Mouse (Mus musculus): ENCODE data around the gene Eprs.

Eprs gene

DNA sequence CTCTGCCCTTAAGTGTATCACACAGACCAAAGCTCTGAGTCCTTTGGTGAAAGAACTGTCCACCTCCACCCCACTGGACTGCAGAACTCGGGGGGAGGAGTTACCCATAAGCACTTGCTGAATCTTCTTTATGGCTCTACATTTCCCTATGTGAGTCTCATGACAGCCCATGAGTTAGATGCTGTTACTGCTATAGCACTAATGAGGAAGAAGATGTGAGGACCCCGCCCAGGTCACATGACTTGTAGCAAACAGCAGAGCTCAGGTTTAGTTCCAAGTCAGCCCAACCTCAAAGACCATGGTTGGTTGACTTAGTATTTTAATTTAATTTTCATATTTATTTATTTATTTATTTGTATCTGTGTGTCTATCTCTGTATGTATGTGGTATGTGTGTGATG is 86.9 kb downstream of the Eprs start:
- CTCF ChIA-PET: no interaction called here

- CTCF ChIA-PET: no interaction called here
Measured at GRCm38 (mm10) chr1:185451077-185451476, 88.2 kb downstream of the Eprs start.

DNA sequence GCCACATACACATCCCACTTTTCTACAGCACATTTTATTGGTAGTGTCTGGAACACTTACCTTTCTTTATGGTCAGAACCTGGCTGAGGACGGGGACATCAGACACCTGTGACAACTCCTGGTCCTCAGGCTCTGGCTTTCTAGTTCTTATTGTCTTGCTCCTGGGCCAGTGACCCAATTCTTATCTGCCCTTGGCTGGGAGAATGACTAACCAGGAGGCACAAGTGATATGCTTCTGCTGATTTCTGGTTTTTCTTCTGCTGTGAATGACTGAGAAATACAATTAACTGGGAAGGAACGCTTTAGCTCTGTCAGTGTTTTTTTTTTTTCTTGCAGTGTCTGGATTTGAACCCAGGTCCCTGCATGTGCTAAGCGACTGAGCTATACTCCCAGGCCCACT is 88.7 kb downstream of the Eprs start:
- CTCF ChIA-PET: no interaction called here

DNA sequence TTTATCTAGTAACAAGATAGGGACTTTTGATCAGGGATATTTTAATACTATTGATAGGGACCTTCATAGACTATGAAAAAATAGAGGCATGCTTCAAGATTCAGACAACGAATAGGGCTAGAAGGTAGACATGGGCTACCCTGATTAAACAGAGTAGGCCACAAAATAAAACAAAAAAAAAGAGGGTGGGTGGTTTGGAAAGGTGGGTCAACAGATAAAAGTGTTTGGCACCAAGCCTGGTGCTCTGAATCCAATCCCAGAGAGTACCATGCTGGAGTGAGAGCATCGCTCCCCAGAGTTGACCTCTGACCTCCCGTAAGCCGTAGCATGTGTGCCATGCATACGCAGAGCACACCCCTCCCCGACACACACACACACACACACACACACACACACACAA is 89.6 kb downstream of the Eprs start:
- CTCF ChIA-PET: no interaction called here

DNA sequence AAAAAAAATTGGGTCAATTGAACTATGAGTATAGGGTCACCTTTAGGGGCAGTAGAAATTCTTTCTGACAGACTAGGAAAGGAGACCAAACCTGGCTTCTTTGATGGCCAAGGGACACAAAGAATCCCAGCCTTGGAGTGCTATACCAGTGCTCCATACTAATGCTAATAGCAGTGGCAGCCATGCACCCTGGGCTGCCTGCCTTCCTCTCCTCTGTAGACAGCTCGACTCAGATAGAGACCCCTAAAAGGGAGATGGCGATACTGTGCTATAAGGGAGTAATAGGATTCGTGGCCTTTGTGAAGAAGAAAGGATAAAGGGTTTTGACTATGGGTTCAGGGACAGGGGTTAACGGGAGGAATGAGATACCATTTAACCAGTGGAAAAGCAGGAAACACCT is 91.3 kb downstream of the Eprs start:
- CTCF ChIA-PET: no interaction called here

DNA sequence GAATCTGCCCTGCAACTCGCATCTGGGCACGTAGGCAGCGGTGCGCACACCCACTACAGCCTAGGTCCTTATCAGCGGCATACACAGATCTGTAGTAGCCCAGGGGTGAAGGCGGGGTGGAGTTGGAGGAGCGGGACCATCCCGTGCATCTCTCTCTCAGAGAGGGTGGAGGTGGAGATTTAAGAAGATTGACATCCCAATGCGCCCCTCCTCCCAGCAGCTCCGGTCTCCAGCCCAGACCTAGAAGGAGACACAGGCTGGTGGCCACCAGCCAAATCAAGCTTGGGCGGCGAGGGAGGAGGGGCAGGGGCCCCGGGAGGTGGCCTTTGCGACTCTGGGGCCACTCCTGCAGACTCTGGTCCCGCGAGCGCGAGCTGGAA is 91.7 kb downstream of the Eprs start, which contains the start of gene Slc30a10:
Slc30a10 (plus strand) TSS at position 274 of the 380 bp plus-strand sequence.
- CTCF ChIA-PET: no interaction called here

DNA sequence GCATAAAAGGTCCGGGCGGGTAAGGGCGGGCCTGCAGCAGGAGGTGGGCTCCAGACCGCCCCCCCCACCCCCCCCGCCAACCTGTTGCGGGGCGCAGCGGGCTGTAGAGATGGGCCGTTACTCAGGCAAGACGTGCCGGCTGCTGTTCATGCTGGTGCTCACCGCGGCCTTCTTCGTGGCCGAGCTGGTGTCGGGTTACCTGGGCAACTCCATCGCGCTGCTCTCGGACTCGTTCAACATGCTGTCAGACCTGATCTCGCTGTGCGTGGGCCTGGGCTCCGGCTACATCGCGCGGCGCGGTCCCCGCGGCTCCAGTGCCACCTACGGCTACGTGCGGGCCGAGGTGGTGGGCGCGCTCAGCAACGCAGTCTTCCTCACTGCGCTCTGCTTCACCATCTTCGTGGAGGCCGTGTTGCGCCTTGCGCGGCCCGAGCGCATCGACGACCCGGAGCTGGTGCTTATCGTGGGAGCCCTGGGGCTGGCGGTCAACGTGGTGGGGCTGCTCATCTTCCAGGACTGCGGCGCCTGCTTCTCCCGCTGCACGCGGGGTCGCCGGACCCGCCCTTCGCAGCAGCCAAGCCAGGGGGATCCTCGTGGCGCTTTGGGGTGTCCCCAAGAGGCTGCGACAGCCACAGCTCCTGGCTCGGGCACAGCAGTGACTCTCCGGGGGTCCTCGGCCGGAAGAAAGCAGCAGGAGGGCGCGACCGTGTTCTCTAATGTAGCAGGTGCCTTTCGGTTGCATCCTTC is 92.3 kb downstream of the Eprs start:
- CTCF ChIA-PET: no interaction called here

DNA sequence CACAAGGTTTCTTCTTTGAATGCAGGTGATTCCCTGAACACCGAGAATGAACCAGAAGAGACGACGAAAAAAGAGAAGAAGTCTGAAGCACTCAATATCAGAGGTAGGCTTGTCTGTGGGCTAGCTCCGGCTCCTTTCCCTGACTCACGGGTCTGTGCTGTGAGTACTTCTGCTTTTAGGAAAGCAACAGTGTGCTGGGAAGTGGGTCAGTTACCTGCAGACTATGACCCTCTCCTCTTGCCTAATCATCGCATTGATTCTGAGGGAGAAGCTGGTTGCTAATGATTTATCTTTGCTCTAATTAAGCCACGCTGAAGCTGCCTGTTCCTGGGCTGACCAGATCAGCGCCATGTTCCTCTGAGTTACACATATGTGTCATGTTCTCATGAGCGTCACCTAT is 93.5 kb downstream of the Eprs start:
- CTCF ChIA-PET: no interaction called here

GRCm38 (mm10) chr1:185460096-185460495 is 97.3 kb downstream of the Eprs start:
- CTCF ChIA-PET: no interaction called here

DNA sequence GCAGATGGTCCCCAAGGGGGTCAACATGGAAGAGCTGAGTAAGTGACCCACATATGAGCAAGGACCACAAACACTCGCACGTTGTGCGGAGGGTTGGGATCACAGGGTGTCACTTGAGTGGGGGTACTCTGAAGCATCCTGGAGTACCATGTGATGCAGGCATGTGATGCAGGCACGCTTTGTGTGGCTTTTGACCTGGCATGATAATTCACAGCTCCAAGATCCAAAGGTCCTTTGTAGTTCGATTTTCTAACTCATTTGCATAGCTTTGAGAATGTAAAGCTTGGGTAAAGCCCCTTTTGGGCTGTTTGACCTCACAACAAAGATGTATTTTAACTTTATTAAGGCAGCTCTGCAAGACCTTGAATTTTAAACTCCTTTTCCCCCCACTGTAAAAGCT is 100.0 kb downstream of the Eprs start:
- CTCF ChIA-PET: no interaction called here

- CTCF ChIA-PET: no interaction called here
Measured at GRCm38 (mm10) chr1:185469551-185470021, 106.7 kb downstream of the Eprs start.

GRCm38 (mm10) chr1:185472025-185472720 is 109.3 kb downstream of the Eprs start:
- CTCF ChIA-PET: no interaction called here

- CTCF ChIA-PET: no interaction called here
Measured at GRCm38 (mm10) chr1:185472730-185473129, 109.9 kb downstream of the Eprs start.

- CTCF ChIA-PET: no interaction called here
Measured at GRCm38 (mm10) chr1:185473437-185473836, 110.6 kb downstream of the Eprs start.

Measured in spleen, embryonic (tissue).